Mouse (Mus musculus): ENCODE measurements around the gene Hoxd11. TPM values are rescaled to one million over a fixed set of nuclear protein-coding genes. Genes with fewer than 3 reads are reported as not detected.

The Hoxd11 gene
- polyA plus RNA-seq, 1 experiment, result not detected

GRCm38 (mm10) chr2:74686988-74687697 is 7.8 kb downstream of the Hoxd11 start:
- Histone ChIP-seq H3K9ac (ENCODE audit: low read depth, poor library complexity, severe bottlenecking) (no peak overlapping the region), H3K4me1 (ENCODE audit: control insufficient read depth, insufficient read depth, low read length) (no peaks in the 10 kb centered on the region), H3K27me3 (ENCODE audit: control insufficient read depth, insufficient read depth, low read length, poor library complexity, severe bottlenecking) (peaks cover 58% of the 10 kb centered on the region), H3K27ac (ENCODE audit: insufficient read depth, low read length) (no peak overlapping the region), H3K9me3 (replicated peaks; ENCODE audit: control insufficient read depth, insufficient read depth, low read length, poor library complexity, severe bottlenecking) (no peaks in the 10 kb centered on the region), H3K36me3 (ENCODE audit: control insufficient read depth, insufficient read depth, low read length, poor library complexity, severe bottlenecking) (no peaks in the 10 kb centered on the region), H3K4me3 (ENCODE audit: low read depth, low read length) (no peak overlapping the region)
- TF ChIP-seq POLR2A (IDR thresholded peaks at IDR 0.05; ENCODE audit: insufficient read depth, low read length) (no peak), EP300 (IDR thresholded peaks at IDR 0.05; ENCODE audit: insufficient read depth, low read depth, low read length) (no peak), CTCF (IDR thresholded peaks at IDR 0.05; ENCODE audit: low read depth, low read length) (no peak)

- Histone ChIP-seq H3K4me1 (ENCODE audit: control insufficient read depth, insufficient read depth, low read length) (no peaks in the 10 kb centered on the region), H3K27ac (ENCODE audit: insufficient read depth, low read length) (no peak overlapping the region), H3K27me3 (ENCODE audit: control insufficient read depth, insufficient read depth, low read length, poor library complexity, severe bottlenecking) (peaks cover 60% of the 10 kb centered on the region), H3K4me3 (ENCODE audit: low read depth, low read length) (0 out of 2 replicates have a peak overlapping the region, but pooled peaks have one; percentile 23), H3K36me3 (ENCODE audit: control insufficient read depth, insufficient read depth, low read length, poor library complexity, severe bottlenecking) (no peaks in the 10 kb centered on the region), H3K9me3 (replicated peaks; ENCODE audit: control insufficient read depth, insufficient read depth, low read length, poor library complexity, severe bottlenecking) (no peaks in the 10 kb centered on the region), H3K9ac (ENCODE audit: low read depth, poor library complexity, severe bottlenecking) (no peak overlapping the region)
- no peak for TF ChIP-seq EP300 (IDR thresholded peaks at IDR 0.05; ENCODE audit: insufficient read depth, low read depth, low read length)
- TF ChIP-seq CTCF (IDR thresholded peaks at IDR 0.05; ENCODE audit: low read depth, low read length), result no peak
- TF ChIP-seq POLR2A (IDR thresholded peaks at IDR 0.05; ENCODE audit: insufficient read depth, low read length), result no peak
These were observed 8.6 kb downstream of the Hoxd11 start for GRCm38 (mm10) chr2:74687698-74688555.

GRCm38 (mm10) chr2:74688795-74689573 is 9.6 kb downstream of the Hoxd11 start:
- TF ChIP-seq EP300 (IDR thresholded peaks at IDR 0.05; ENCODE audit: insufficient read depth, low read depth, low read length), result no peak
- TF ChIP-seq POLR2A (IDR thresholded peaks at IDR 0.05; ENCODE audit: insufficient read depth, low read length), result no peak
- TF ChIP-seq CTCF (IDR thresholded peaks at IDR 0.05; ENCODE audit: low read depth, low read length), result no peak
- Histone ChIP-seq H3K9me3 (replicated peaks; ENCODE audit: control insufficient read depth, insufficient read depth, low read length, poor library complexity, severe bottlenecking) (no peaks in the 10 kb centered on the region), H3K27me3 (ENCODE audit: control insufficient read depth, insufficient read depth, low read length, poor library complexity, severe bottlenecking) (peaks cover 62% of the 10 kb centered on the region), H3K4me3 (ENCODE audit: low read depth, low read length) (no peak overlapping the region), H3K27ac (ENCODE audit: insufficient read depth, low read length) (no peak overlapping the region), H3K36me3 (ENCODE audit: control insufficient read depth, insufficient read depth, low read length, poor library complexity, severe bottlenecking) (no peaks in the 10 kb centered on the region), H3K4me1 (ENCODE audit: control insufficient read depth, insufficient read depth, low read length) (no peaks in the 10 kb centered on the region), H3K9ac (ENCODE audit: low read depth, poor library complexity, severe bottlenecking) (no peak overlapping the region)

- TF ChIP-seq EP300 (IDR thresholded peaks at IDR 0.05; ENCODE audit: insufficient read depth, low read depth, low read length) (no peak), CTCF (IDR thresholded peaks at IDR 0.05; ENCODE audit: low read depth, low read length) (no peak), POLR2A (IDR thresholded peaks at IDR 0.05; ENCODE audit: insufficient read depth, low read length) (no peak)
- no peaks in the 10 kb centered on the region for H3K4me1 ChIP-seq (ENCODE audit: control insufficient read depth, insufficient read depth, low read length)
- no peaks in the 10 kb centered on the region for H3K36me3 ChIP-seq (ENCODE audit: control insufficient read depth, insufficient read depth, low read length, poor library complexity, severe bottlenecking)
- H3K9ac ChIP-seq (ENCODE audit: low read depth, poor library complexity, severe bottlenecking), result no peak overlapping the region
- no peak overlapping the region for H3K27ac ChIP-seq (ENCODE audit: insufficient read depth, low read length)
- no peak overlapping the region for H3K4me3 ChIP-seq (ENCODE audit: low read depth, low read length)
- H3K9me3 ChIP-seq (replicated peaks; ENCODE audit: control insufficient read depth, insufficient read depth, low read length, poor library complexity, severe bottlenecking), result no peaks in the 10 kb centered on the region
- H3K27me3 ChIP-seq (ENCODE audit: control insufficient read depth, insufficient read depth, low read length, poor library complexity, severe bottlenecking), result peaks cover 57% of the 10 kb centered on the region
These were observed 10.4 kb downstream of the Hoxd11 start for GRCm38 (mm10) chr2:74689574-74690337.

- H3K9ac ChIP-seq (ENCODE audit: low read depth, poor library complexity, severe bottlenecking), result no peak overlapping the region
- no peaks in the 10 kb centered on the region for H3K36me3 ChIP-seq (ENCODE audit: control insufficient read depth, insufficient read depth, low read length, poor library complexity, severe bottlenecking)
- no peaks in the 10 kb centered on the region for H3K4me1 ChIP-seq (ENCODE audit: control insufficient read depth, insufficient read depth, low read length)
- H3K27ac ChIP-seq (ENCODE audit: insufficient read depth, low read length), result no peak overlapping the region
- TF ChIP-seq EP300 (IDR thresholded peaks at IDR 0.05; ENCODE audit: insufficient read depth, low read depth, low read length) (no peak), POLR2A (IDR thresholded peaks at IDR 0.05; ENCODE audit: insufficient read depth, low read length) (no peak), CTCF (IDR thresholded peaks at IDR 0.05; ENCODE audit: low read depth, low read length) (no peak)
- no peak overlapping the region for H3K4me3 ChIP-seq (ENCODE audit: low read depth, low read length)
- H3K27me3 ChIP-seq (ENCODE audit: control insufficient read depth, insufficient read depth, low read length, poor library complexity, severe bottlenecking), result peaks cover 59% of the 10 kb centered on the region
- no peaks in the 10 kb centered on the region for H3K9me3 ChIP-seq (replicated peaks; ENCODE audit: control insufficient read depth, insufficient read depth, low read length, poor library complexity, severe bottlenecking)
These were observed 11.0 kb downstream of the Hoxd11 start for GRCm38 (mm10) chr2:74690338-74690716.
